Mouse (Mus musculus): Measurements from ENCODE around the gene Dennd1b. TPM values are rescaled to one million over a fixed set of nuclear protein-coding genes. Genes with fewer than 3 reads are reported as not detected.

Gene Dennd1b
- total and polyA plus RNA-seq, 2 experiments from 2014 or later = 8.9 to 19.8 TPM

DNA sequence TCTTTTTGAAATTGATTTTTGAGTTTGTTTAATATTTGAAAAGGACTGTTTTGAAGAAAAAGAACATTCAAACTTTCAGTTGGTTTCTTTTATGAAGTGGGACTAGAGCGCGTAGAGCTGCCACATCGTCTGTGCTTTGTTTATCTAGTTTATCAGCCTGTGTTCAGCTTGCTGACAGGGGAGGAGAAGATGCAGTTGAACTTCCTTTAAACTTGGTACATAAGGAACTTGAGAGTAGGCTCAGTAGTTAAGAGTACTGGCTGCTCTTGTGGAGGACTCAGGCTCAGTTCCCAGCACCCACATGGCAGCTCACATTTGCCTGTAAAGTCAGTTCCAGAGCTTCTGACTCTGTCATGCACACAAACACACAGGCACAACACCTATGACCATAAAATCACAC, 124.3 kb downstream of the Dennd1b start:
- 98% methylated on average over 3 of the region's 3 CpGs for WGBS
- no peak overlapping the region for H3K4me3 ChIP-seq (ENCODE audit: low read depth, low read length)
- H3K9me3 ChIP-seq (ENCODE audit: low read length) = no peaks in the 10 kb centered on the region
- ATAC-seq (ENCODE audit: low FRiP score) = no peak
- H3K4me1 ChIP-seq (ENCODE audit: insufficient read depth, low read length) = no peaks in the 10 kb centered on the region
- H3K4me2 ChIP-seq (ENCODE audit: low read depth, low read length, poor library complexity, severe bottlenecking) = no peak overlapping the region
- no peaks in the 10 kb centered on the region for H3K27me3 ChIP-seq (ENCODE audit: insufficient read depth, low read length)
- no peaks in the 10 kb centered on the region for H3K36me3 ChIP-seq (ENCODE audit: insufficient read depth, low read length)
- no peak for TF ChIP-seq CTCF (IDR thresholded peaks at IDR 0.05)
- H3K9ac ChIP-seq (replicated peaks; ENCODE audit: low read length, poor library complexity, severe bottlenecking) = no peak overlapping the region
- no peak for DNase-seq (ENCODE audit: low spot score)
- no peak overlapping the region for H3K27ac ChIP-seq (ENCODE audit: low read depth, low read length)

DNA sequence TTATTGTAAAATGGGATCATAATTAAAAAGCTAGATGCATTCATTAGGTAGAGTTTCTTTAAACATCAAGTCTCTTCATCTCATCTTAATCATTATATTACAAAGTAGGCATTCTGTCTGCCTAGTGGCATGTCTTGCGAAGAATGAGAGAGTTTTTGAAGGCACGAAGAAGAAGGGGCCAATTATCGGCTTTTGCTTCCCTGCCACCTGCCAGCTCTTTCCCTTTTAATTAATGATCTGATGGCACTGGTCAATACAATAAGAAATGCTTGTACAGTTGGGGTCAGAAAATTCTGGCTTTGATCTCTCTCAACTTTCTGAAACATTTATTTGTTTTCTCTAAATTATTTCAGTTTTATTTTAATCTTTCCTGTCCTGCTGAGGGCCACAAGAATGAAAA, 127.5 kb downstream of the Dennd1b start:
- Histone ChIP-seq H3K9ac (replicated peaks; ENCODE audit: low read length, poor library complexity, severe bottlenecking) (no peak overlapping the region), H3K4me3 (ENCODE audit: low read depth, low read length) (no peak overlapping the region), H3K36me3 (ENCODE audit: insufficient read depth, low read length) (no peaks in the 10 kb centered on the region; the same call in 1 of the 2 replicates), H3K27ac (ENCODE audit: low read depth, low read length) (no peak overlapping the region; the same call in 1 of the 2 replicates), H3K4me1 (ENCODE audit: insufficient read depth, low read length) (no peaks in the 10 kb centered on the region), H3K4me2 (ENCODE audit: low read depth, low read length, poor library complexity, severe bottlenecking) (no peak overlapping the region), H3K9me3 (ENCODE audit: low read length) (no peaks in the 10 kb centered on the region), H3K27me3 (ENCODE audit: insufficient read depth, low read length) (no peaks in the 10 kb centered on the region)
- 72% methylated on average over 3 of the region's 3 CpGs for WGBS
- no peak for DNase-seq (ENCODE audit: low spot score)
- no peak for TF ChIP-seq CTCF (IDR thresholded peaks at IDR 0.05)
- ATAC-seq (ENCODE audit: low FRiP score) = no peak

DNA sequence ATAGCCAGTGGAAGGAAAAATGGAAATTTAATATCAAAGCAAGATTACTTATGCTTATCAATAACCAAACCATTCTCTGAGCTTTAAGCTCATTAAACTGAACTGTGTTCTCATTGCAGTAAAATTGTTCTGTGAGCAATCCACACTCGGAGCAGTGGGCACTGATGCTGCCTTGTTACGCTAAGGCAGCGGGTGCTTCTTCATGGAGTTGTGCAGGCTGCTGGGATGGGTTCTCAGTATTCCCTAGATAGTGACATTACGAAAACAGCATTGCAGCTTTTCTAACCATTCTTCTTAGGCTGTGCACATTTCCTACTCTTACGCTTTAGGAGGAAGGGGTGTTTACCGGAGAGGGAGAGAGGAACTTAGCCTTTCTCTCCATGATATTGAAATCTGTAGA, 128.5 kb downstream of the Dennd1b start:
- ATAC-seq (ENCODE audit: low FRiP score) (no peak), DNase-seq (ENCODE audit: low spot score) (no peak)
- 65% methylated on average over 6 of the region's 6 CpGs for WGBS
- H3K36me3 ChIP-seq (ENCODE audit: insufficient read depth, low read length) = no peaks in the 10 kb centered on the region; the same call in 1 of the 2 replicates
- TF ChIP-seq CTCF (IDR thresholded peaks at IDR 0.05) = no peak
- no peaks in the 10 kb centered on the region for H3K4me1 ChIP-seq (ENCODE audit: insufficient read depth, low read length)
- H3K4me3 ChIP-seq (ENCODE audit: low read depth, low read length) = no peak overlapping the region
- H3K9ac ChIP-seq (replicated peaks; ENCODE audit: low read length, poor library complexity, severe bottlenecking) = no peak overlapping the region
- no peaks in the 10 kb centered on the region for H3K27me3 ChIP-seq (ENCODE audit: insufficient read depth, low read length)
- no peaks in the 10 kb centered on the region for H3K9me3 ChIP-seq (ENCODE audit: low read length)
- H3K27ac ChIP-seq (ENCODE audit: low read depth, low read length) = no peak overlapping the region
- no peak overlapping the region for H3K4me2 ChIP-seq (ENCODE audit: low read depth, low read length, poor library complexity, severe bottlenecking)

DNA sequence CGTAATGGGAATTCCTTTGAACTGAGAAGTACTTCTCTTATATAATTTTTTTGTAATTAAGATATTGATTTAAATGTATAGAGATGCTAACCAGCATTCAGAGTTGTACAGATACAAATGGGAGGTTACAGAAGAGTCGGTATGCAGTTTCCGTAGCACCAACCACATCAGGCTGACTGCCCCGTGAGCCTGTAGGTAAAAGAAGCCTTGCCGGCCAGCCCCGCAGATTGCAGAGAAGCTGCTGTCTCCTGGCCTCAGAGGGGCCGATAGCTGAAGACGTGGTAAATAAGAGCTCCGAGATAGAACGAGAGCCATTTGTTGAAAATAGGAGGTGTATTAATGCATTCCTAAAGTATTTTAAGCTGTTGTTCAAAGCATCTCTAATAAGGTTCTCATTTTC, 128.9 kb downstream of the Dennd1b start:
- H3K9me3 ChIP-seq (ENCODE audit: low read length) = no peaks in the 10 kb centered on the region
- H3K27me3 ChIP-seq (ENCODE audit: insufficient read depth, low read length) = no peaks in the 10 kb centered on the region
- H3K36me3 ChIP-seq (ENCODE audit: insufficient read depth, low read length) = no peaks in the 10 kb centered on the region; the same call in 1 of the 2 replicates
- H3K4me2 ChIP-seq (ENCODE audit: low read depth, low read length, poor library complexity, severe bottlenecking) = no peak overlapping the region
- H3K27ac ChIP-seq (ENCODE audit: low read depth, low read length) = no peak overlapping the region
- DNase-seq (ENCODE audit: low spot score) (no peak), ATAC-seq (ENCODE audit: low FRiP score) (no peak)
- no peak for TF ChIP-seq CTCF (IDR thresholded peaks at IDR 0.05)
- no peaks in the 10 kb centered on the region for H3K4me1 ChIP-seq (ENCODE audit: insufficient read depth, low read length)
- 73% methylated on average over 10 of the region's 10 CpGs for WGBS
- H3K4me3 ChIP-seq (ENCODE audit: low read depth, low read length) = no peak overlapping the region
- H3K9ac ChIP-seq (replicated peaks; ENCODE audit: low read length, poor library complexity, severe bottlenecking) = no peak overlapping the region

DNA sequence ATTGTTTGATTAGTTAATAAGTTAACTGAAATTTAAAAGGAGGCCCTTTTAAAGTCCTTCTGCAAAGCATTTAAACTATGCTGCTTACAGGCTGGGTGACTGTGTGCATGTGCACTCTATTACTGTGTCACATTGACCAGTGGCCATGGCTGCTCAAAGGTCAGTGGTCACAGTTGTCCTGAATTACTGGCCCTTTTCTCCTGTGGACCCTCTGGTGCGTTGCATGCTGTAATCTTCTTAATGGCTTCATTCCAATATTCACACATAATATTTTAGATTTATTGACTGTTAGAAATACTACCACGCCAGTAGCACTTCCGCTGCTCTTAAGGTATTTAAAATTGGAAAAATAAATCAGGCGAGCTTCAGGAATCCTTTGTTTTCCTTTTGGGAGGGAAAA, 129.5 kb downstream of the Dennd1b start:
- TF ChIP-seq CTCF (IDR thresholded peaks at IDR 0.05) = no peak
- Histone ChIP-seq H3K4me1 (ENCODE audit: insufficient read depth, low read length) (no peaks in the 10 kb centered on the region), H3K9ac (replicated peaks; ENCODE audit: low read length, poor library complexity, severe bottlenecking) (no peak overlapping the region), H3K9me3 (ENCODE audit: low read length) (no peaks in the 10 kb centered on the region), H3K4me3 (ENCODE audit: low read depth, low read length) (no peak overlapping the region), H3K36me3 (ENCODE audit: insufficient read depth, low read length) (no peaks in the 10 kb centered on the region; the same call in 1 of the 2 replicates), H3K4me2 (ENCODE audit: low read depth, low read length, poor library complexity, severe bottlenecking) (no peak overlapping the region), H3K27me3 (ENCODE audit: insufficient read depth, low read length) (no peaks in the 10 kb centered on the region), H3K27ac (ENCODE audit: low read depth, low read length) (no peak overlapping the region)
- 78% methylated on average over 4 of the region's 4 CpGs for WGBS
- no peak for ATAC-seq (ENCODE audit: low FRiP score)
- no peak for DNase-seq (ENCODE audit: low spot score)

DNA sequence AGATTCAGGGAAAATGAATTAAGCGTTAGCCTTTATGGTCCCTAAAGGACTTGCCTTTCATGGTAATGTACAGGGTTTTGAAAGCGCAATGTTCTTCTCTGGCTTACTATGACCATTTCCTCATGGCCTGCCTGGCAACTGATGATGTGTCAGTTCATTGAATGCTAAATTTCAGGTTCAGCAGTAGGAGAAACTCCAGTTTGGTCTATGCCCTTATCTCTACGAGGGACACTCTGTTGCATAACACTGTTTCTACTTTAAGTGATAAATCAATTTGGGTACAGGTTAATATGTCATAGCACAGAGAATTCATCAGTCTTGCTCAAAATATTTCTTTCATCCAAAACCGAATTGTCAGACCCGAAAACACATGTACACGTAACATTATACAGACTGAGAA, 133.1 kb downstream of the Dennd1b start:
- Histone ChIP-seq H3K27me3 (ENCODE audit: insufficient read depth, low read length) (no peaks in the 10 kb centered on the region), H3K9me3 (ENCODE audit: low read length) (no peaks in the 10 kb centered on the region), H3K27ac (ENCODE audit: low read depth, low read length) (no peak overlapping the region), H3K4me2 (ENCODE audit: low read depth, low read length, poor library complexity, severe bottlenecking) (no peak overlapping the region), H3K9ac (replicated peaks; ENCODE audit: low read length, poor library complexity, severe bottlenecking) (no peak overlapping the region), H3K4me3 (ENCODE audit: low read depth, low read length) (no peak overlapping the region), H3K4me1 (ENCODE audit: insufficient read depth, low read length) (no peaks in the 10 kb centered on the region), H3K36me3 (ENCODE audit: insufficient read depth, low read length) (no peaks in the 10 kb centered on the region; the same call in 1 of the 2 replicates)
- TF ChIP-seq CTCF (IDR thresholded peaks at IDR 0.05) = no peak
- DNase-seq (ENCODE audit: low spot score) (no peak), ATAC-seq (ENCODE audit: low FRiP score) (no peak)
- 96% methylated on average over 6 of the region's 6 CpGs for WGBS

Measured in midbrain, postnatal 0 days (tissue).